Mouse (Mus musculus) forebrain, embryonic 14.5 days (tissue): Measurements from ENCODE around the gene Cd3eap. TPM values are rescaled to one million over a fixed set of nuclear protein-coding genes. Genes with fewer than 3 reads are reported as not detected.

Experiments
- ATAC-seq: fragments of 200-750 bp; cut with Nextera tagmentation; 2 replicates; pipeline ENCODE4 v1.8.0; 2017; ENCODE audit warnings: mild to moderate bottlenecking, moderate library complexity
- DNase-seq: peaks from one replicate; pipeline ENCODE4 v3.0.0-alpha.2; 2015; ENCODE audit warnings: low spot score
- H3K27ac ChIP-seq: fragments of 300-500 bp; sonication (generic); 2 replicates; pipeline ENCODE4 v1.5.1; 2014; ENCODE audit warnings: low read depth, mild to moderate bottlenecking, control low read depth, low read length, moderate library complexity
- H3K27me3 ChIP-seq: fragments of 300-500 bp; sonication (generic); replicated peaks from 2 replicates; pipeline ENCODE4 v1.6.1; 2014; ENCODE audit warnings: low read length, control low read depth, mixed read lengths; ENCODE audit not compliant: control insufficient read depth, insufficient read depth
- H3K36me3 ChIP-seq: fragments of 300-500 bp; sonication (generic); 2 replicates; pipeline ENCODE4 v1.6.1; 2014; ENCODE audit warnings: low read length, control low read depth; ENCODE audit not compliant: control insufficient read depth, insufficient read depth
- H3K4me1 ChIP-seq: fragments of 300-500 bp; sonication (generic); 2 replicates; pipeline ENCODE4 v1.6.1; 2014; ENCODE audit warnings: antibody characterized with exemption, low read length, control low read depth; ENCODE audit not compliant: control insufficient read depth, insufficient read depth
- H3K4me2 ChIP-seq: fragments of 300-500 bp; sonication (generic); 2 replicates; pipeline ENCODE4 v1.6.1; 2014; ENCODE audit warnings: mild to moderate bottlenecking, control low read depth, low read length
- H3K4me3 ChIP-seq: fragments of 300-500 bp; sonication (generic); 2 replicates; pipeline ENCODE4 v1.5.1; 2014; ENCODE audit warnings: low read depth, low read length, control low read depth
- H3K9ac ChIP-seq: fragments of 300-500 bp; sonication (generic); 2 replicates; pipeline ENCODE4 v1.6.1; 2014; ENCODE audit warnings: mild to moderate bottlenecking, low read length, control low read depth, moderate library complexity
- H3K9me3 ChIP-seq: fragments of 300-500 bp; sonication (generic); replicated peaks from 2 replicates; pipeline ENCODE4 v1.6.1; 2016; ENCODE audit warnings: low read length, control low read depth, mixed read lengths; ENCODE audit not compliant: control insufficient read depth
- WGBS: fragments of 180-500 bp; shearing (Covaris S2); extraction: QIAGEN DNeasy Blood & Tissue Kit; methylation state at CpG from one replicate; pipeline ENCODE4 v1.1.7; 2014; 5-methylcytosine and 5-hydroxymethylcytosine counted together
- microRNA counts: library from miRNA; unstranded; fragments of <30 nt; microRNA quantifications from one replicate; lab custom pipeline; 2016
- microRNA-seq: library from miRNA; unstranded; fragments of <30 nt; microRNA quantifications from one replicate; pipeline ENCODE4, GENCODE M21; 2016
- polyA plus RNA-seq: library from polyadenylated mRNA; unstranded; fragments of >200 nt; fragmentation: Nextera tagmentation; extraction: Ambion mirVana; gene quantifications from 2 replicates; pipeline ENCODE4 v1.2.1, GENCODE M21; 2014

Gene Cd3eap
- polyA plus RNA-seq, 1 experiment from 2014 or later = 18.4 TPM

- peaks cover 32% of the 10 kb centered on the region for H3K27me3 ChIP-seq
- no peaks in the 10 kb centered on the region for H3K9me3 ChIP-seq
- no peak for DNase-seq
- H3K4me3 ChIP-seq = peak overlapping the region; percentile 51
- H3K4me2 ChIP-seq = peak overlapping the region; percentile 82
- H3K9ac ChIP-seq = peak overlapping the region; percentile 35; the same call in 1 of the 2 replicates
- peaks cover 9% of the 10 kb centered on the region for H3K4me1 ChIP-seq
- H3K36me3 ChIP-seq = no peaks in the 10 kb centered on the region
- WGBS = under 1% methylated on average over 48 of the region's 48 CpGs
- no peak overlapping the region for H3K27ac ChIP-seq
- ATAC-seq = no peak
Observed at GRCm38 (mm10) chr7:19309278-19309883, 49.9 kb downstream of the Cd3eap start.

- no peaks in the 10 kb centered on the region for H3K36me3 ChIP-seq
- peaks cover 12% of the 10 kb centered on the region for H3K4me1 ChIP-seq
- peak overlapping the region; percentile 51 for H3K4me3 ChIP-seq
- H3K27ac ChIP-seq = peak overlapping the region; percentile 55; the same call in 1 of the 2 replicates
- under 1% methylated on average over 57 of the region's 58 CpGs for WGBS
- H3K9ac ChIP-seq = peak overlapping the region; percentile 45
- H3K27me3 ChIP-seq = peaks cover 40% of the 10 kb centered on the region
- H3K4me2 ChIP-seq = peak overlapping the region; percentile 82
- ATAC-seq (peak; percentile 91), DNase-seq (peak; percentile 97)
- no peaks in the 10 kb centered on the region for H3K9me3 ChIP-seq
Observed at GRCm38 (mm10) chr7:19308454-19309277, 50.6 kb downstream of the Cd3eap start.

- Histone ChIP-seq H3K27me3 (peaks cover 40% of the 10 kb centered on the region), H3K27ac (peak overlapping the region; percentile 55; the same call in 1 of the 2 replicates), H3K36me3 (no peaks in the 10 kb centered on the region), H3K4me1 (peaks cover 13% of the 10 kb centered on the region), H3K4me3 (peak overlapping the region; percentile 51), H3K4me2 (peak overlapping the region; percentile 82), H3K9ac (peak overlapping the region; percentile 45), H3K9me3 (no peaks in the 10 kb centered on the region)
- 2% methylated on average over 17 of the region's 18 CpGs for WGBS
- ATAC-seq (peak; percentile 66), DNase-seq (peak; percentile 80)
Observed at GRCm38 (mm10) chr7:19307739-19308453, 51.4 kb downstream of the Cd3eap start.

- DNase-seq = no peak
- Histone ChIP-seq H3K27me3 (peaks cover 48% of the 10 kb centered on the region), H3K9me3 (no peaks in the 10 kb centered on the region), H3K27ac (no peak overlapping the region), H3K4me2 (no peak overlapping the region), H3K4me3 (no peak overlapping the region), H3K9ac (no peak overlapping the region), H3K36me3 (no peaks in the 10 kb centered on the region), H3K4me1 (peaks cover 13% of the 10 kb centered on the region)
- no peak for ATAC-seq
- 70% methylated on average over 25 of the region's 25 CpGs for WGBS
Observed at GRCm38 (mm10) chr7:19306819-19307738, 52.2 kb downstream of the Cd3eap start.

MicroRNA genes within 50 kb of the gene (microRNA counts, 519-probe panel; counts per million panel counts)
- not detected for microRNA mmu-miR-343 (lab: Ali Mortazavi, UCI)

Small RNA genes lying within 50 kb of the gene (microRNA-seq; reads per million reads assigned to microRNA genes)
- gene Mir343 = not detected

Other genes with a start within 250 kb of the Cd3eap start
- 2.2 and 3.3 TPM in 2 replicates for gene Gm4969, start 241.1 kb downstream of the Cd3eap start, polyA plus RNA-seq
- 10.1 and 11.9 TPM in 2 replicates for gene Fbxo46, start 239.6 kb downstream of the Cd3eap start, polyA plus RNA-seq
- 11.1 and 14.0 TPM in 2 replicates for gene Qpctl, start 210.2 kb downstream of the Cd3eap start, polyA plus RNA-seq
- gene Snrpd2, start 209.8 kb downstream of the Cd3eap start, polyA plus RNA-seq = 141 and 155 TPM in 2 replicates
- 4.8 and 8.2 TPM in 2 replicates for gene Gipr, start 193.4 kb downstream of the Cd3eap start, polyA plus RNA-seq
- gene Eml2, start 183.1 kb downstream of the Cd3eap start, polyA plus RNA-seq = 3.4 TPM in 2 replicates
- gene Gpr4, start 146.9 kb downstream of the Cd3eap start, polyA plus RNA-seq = 1.8 and 2.3 TPM in 2 replicates
- gene Opa3, start 131.1 kb downstream of the Cd3eap start, polyA plus RNA-seq = 42.5 TPM in 2 replicates
- gene Vasp, start 87.7 kb downstream of the Cd3eap start, polyA plus RNA-seq = 27.1 and 32.3 TPM in 2 replicates
- gene Ppm1n, start 79.4 kb downstream of the Cd3eap start, polyA plus RNA-seq = 0.30 and 0.67 TPM in 2 replicates
- 102 and 109 TPM in 2 replicates for gene Rtn2, start 76.9 kb downstream of the Cd3eap start, polyA plus RNA-seq
- gene Fosb, start 49.4 kb downstream of the Cd3eap start, polyA plus RNA-seq = 0.17 TPM in 1 of 2 replicates, not detected in the other
- gene Ercc1, start 14.7 kb downstream of the Cd3eap start, polyA plus RNA-seq = 99.5 and 101 TPM in 2 replicates
- gene Ppp1r13l, start 266 bp upstream of the Cd3eap start, polyA plus RNA-seq = 1.1 and 1.3 TPM in 2 replicates
- 12.9 and 15.2 TPM in 2 replicates for gene Ercc2, start 22.5 kb upstream of the Cd3eap start, polyA plus RNA-seq
- 0.81 and 1.3 TPM in 2 replicates for gene Klc3, start 44.6 kb upstream of the Cd3eap start, polyA plus RNA-seq
- not detected in 2 replicates for gene Ckm, start 45.3 kb upstream of the Cd3eap start, polyA plus RNA-seq
- gene Mark4, start 99.3 kb upstream of the Cd3eap start, polyA plus RNA-seq = 9.2 and 13.0 TPM in 2 replicates
- gene Exoc3l2, start 103.8 kb upstream of the Cd3eap start, polyA plus RNA-seq = 0.16 and 0.25 TPM in 2 replicates
- gene Bloc1s3, start 148.9 kb upstream of the Cd3eap start, polyA plus RNA-seq = 2.1 and 2.3 TPM in 2 replicates
- gene Trappc6a, start 148.9 kb upstream of the Cd3eap start, polyA plus RNA-seq = 34.2 and 42.5 TPM in 2 replicates
- 0.36 and 0.57 TPM in 2 replicates for gene Nkpd1, start 158.4 kb upstream of the Cd3eap start, polyA plus RNA-seq
- 12.6 and 13.5 TPM in 2 replicates for gene Ppp1r37, start 203.6 kb upstream of the Cd3eap start, polyA plus RNA-seq
- 0.15 TPM in 1 of 2 replicates, not detected in the other for gene Zfp296, start 217.8 kb upstream of the Cd3eap start, polyA plus RNA-seq
- 134 and 146 TPM in 2 replicates for gene Gemin7, start 218.1 kb upstream of the Cd3eap start, polyA plus RNA-seq
- gene Clasrp, start 245.0 kb upstream of the Cd3eap start, polyA plus RNA-seq = 27.1 and 40.1 TPM in 2 replicates